Mouse (Mus musculus) colon, adult 2 months (tissue): ENCODE measurements around the gene Gm5134. TPM values are rescaled to one million over a fixed set of nuclear protein-coding genes. Genes with fewer than 3 reads are reported as not detected.

ENCODE experiments used
- polyA plus RNA-seq: library from polyadenylated mRNA; depleted of rRNA; stranded (reverse); fragments of >200 nt; gene quantifications from 2 replicates; pipeline ENCODE4 v1.2.3, GENCODE M21; 2012; rRNA removed

Gm5134 gene
- polyA plus RNA-seq: 0.12 and 0.13 TPM in 2 replicates

DNA sequence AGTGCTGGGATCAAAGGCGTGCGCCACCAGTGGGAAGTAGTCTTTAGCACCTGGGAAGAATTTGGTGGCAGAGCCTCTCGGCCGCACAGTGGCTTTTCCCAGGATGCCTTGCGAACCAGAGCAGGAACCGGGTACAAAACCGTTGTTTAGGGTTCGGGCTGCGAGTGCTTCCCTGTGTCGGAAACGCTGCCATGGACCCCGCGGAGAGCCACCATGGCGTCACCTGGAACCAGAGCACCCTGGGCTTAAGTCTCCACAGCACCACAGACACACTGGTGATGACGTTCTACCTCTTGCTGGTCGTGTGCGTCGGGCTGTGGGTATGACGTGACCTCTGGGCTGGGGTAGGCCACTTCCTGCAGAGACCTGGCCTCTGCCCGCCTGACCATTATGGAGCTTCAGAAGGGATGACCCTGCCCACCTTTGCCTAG, at the start of gene Gm5134:
TSS of gene Gm5134 (plus strand) at position 134 of the 431 bp plus-strand sequence.

DNA sequence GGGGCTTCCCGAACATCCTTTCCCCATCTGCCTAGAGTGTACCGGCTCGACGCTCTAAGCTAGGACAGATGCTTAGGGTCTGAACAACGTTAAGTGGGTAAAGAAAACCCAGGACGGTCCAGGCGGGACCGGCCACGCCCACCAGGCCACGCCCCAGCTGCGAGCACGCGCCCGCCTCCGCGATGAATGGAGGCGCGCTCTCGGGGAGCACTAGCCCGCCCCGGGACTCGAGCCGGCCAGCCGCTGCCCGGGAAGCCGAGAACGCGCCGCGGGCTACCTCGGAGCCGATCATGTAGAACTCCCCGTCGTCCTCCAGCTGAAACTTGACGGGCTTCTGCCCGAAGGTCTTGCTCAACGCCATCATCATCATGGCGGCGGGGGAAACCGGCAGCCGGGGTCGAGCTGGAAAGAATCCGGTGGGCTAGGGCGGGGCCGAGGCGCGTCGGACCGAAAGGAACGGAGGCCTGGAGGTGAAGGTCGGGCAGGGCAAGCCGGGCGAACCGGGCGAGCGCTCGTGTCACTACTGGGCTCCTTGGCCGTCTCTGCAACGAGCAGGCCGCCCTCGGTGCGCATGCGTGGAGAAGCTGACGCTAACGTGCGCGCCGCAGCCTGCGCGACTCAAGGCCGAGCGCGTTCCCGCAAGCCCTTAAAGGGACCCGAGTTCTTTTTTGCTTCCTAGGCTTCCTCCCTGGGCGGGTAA, 33.1 kb upstream of the Gm5134 start, which contains the start of gene Smarcb1:
TSS of gene Smarcb1 (minus strand) at position 592 of the 700 bp plus-strand sequence.

DNA sequence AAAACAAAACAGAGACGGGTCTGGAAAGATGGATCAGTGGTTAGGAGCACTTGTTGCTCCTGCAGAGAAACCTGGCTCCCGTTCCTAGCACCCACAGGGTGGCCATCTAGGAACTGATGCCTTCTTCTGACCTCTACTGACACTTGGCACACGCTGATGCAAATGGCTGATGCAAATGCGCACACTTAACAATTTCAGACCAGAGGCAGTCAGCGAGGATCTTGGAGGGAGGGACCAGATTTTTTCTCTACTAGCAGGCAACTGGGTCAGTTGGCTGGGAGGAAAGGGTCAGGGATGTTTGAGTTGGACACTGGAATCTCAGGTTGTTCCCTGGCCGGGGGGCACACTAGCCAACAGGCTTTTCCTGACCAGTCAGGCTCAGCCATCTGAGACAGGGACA, 21.4 kb upstream of the Gm5134 start, which contains the start of gene Chchd10:
TSS of gene Chchd10 (plus strand) at position 240 of the 400 bp plus-strand sequence.

DNA sequence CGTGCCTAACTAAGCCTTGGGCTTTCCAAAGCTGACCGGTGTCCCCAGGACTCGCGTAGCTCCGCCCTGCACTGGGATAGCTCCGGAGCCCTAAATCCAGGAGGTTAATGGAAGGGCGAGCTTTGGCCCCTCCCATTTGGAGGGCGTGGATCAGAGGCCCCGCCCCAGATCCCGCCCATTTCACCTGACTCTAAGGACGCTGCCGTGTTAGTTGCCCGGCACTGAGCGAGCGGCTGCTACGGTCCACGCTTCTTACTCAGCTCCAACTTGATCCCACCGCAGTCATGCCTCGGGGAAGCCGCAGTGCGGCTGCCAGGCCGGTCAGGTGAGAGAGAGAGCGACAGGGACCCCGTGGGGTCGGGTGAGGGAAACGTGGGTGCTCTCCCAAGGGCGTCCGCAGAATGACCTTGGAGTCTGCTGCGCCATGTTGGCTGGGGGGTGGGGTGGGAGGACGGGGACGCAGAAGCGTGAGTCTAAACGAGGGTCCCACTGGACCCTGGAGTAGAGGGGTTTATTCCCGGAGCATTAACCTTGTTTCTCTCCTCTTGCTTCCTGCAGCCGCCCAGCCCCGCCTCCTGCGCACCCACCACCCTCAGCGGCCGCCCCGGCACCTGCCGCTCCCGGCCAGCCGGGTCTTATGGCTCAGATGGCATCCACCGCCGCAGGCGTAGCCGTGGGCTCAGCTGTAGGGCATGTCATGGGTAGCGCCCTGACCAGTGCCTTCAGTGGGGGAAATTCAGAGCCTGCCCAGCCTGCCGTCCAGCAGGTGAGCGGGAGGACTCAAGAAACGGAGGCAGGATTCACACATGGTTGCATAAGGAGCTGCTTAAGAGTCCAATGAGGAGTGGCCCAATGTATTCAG, 18.4 kb upstream of the Gm5134 start, which contains the start of gene Mmp11:
TSS of gene Mmp11 (minus strand) at position 817 of the 862 bp plus-strand sequence.

DNA sequence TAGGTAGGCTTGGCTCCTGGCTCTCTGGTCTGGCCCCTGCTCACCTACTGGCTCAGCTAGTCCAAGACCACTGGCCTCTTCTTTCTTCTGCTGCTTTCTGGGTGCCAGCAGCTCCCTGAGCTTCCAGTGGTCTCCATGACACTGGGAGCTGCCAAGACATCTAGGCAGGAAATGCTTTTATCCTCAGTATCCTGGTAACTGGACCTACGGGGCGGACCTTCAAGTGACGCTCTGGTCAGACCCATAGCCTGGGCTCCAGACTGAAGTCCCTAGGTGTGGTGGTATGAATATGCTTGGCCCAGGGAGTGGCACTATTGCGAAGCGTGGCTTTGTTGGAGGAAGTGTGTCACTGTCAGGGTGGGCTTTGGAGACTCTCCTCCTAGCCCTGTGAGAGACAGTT, 13.8 kb upstream of the Gm5134 start, which contains the start of gene Gm867:
TSS of gene Gm867 (minus strand) at position 153 of the 400 bp plus-strand sequence.

DNA sequence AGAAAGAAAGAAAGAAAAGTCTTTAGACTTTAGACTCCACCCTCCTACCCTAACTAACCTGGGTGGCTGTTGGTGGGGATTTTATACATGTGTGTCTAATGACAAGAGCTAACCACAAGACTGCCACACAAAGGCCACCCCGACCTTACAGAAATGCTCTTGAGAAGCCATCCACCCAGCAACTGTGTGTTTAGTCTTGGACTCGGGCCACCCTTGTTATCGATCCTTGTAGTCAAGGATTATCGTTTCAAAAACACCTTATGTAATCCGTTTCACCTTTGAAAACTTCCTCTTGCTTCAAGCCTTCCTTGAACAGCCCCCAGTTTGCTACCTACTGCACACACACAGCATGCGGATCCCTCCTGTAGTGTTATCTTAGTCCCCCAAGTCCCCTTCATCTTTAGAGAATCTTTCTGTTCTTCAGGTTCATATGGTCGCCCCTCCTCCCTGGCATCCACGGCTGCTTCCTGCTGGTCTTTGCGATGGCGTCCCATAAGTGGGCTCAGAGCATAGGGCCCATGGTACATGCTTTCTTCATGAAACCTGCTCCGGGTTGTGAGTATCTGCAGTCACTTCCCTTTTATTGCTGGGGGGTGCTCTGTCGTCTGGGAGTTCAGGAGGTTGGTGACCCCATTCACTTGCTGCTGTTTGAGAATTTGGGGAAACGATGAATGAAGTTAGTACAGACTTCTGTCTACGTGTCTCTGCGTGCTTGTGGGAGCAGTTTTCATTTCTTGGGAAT, 11.4 kb upstream of the Gm5134 start, which contains the start of gene Vpreb3:
TSS of gene Vpreb3 (plus strand) at position 322 of the 742 bp plus-strand sequence.

DNA sequence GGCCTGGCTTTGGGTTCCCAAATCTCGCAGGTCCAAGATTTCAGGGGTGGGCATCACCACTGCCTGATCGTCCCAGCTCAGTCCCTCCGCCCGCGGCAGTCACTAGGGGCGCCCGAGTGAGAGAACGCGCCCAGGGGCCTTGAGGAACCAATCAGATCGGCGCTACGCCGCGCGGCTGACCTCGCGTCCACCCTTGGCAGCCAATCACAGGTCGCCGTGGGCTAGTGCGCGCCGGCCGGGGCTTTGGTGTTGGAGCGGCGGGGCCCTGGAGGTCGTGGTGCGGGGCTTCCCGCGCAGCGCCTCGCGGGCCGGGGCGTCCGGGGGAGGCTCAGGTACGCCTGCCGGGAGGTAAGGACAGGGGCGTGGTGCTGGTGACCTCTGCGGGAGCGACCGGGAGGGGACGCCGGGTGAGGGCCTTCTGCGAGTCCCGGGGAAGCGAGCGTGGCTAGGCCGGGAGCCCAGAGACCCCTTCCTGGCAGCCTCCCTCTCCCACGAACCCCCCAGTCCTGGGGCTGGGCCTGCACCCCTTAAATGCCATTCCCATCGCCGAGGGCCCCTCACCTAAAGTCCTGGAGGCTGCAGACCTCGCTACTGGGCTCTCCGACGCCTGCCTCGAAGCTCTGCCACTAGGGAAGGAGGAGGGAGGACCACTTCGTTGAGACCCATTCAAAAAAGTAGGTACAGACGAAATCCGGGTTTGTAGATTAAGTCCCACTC, 78.2 kb downstream of the Gm5134 start, which contains the start of gene Zfp280b:
TSS of gene Zfp280b (plus strand) at position 249 of the 717 bp plus-strand sequence.

Other genes starting within 250 kb of the Gm5134 start
- 35.2 and 40.9 TPM in 2 replicates for gene Cabin1, start 190.2 kb upstream of the Gm5134 start, polyA plus RNA-seq
- 91.9 and 107 TPM in 2 replicates for gene Ddt, start 181.1 kb upstream of the Gm5134 start, polyA plus RNA-seq
- gene Gm20441, start 173.6 kb upstream of the Gm5134 start, polyA plus RNA-seq: 0.49 TPM in 1 of 2 replicates, not detected in the other
- gene Gstt3, start 173.1 kb upstream of the Gm5134 start, polyA plus RNA-seq: 79.4 and 82.9 TPM in 2 replicates
- gene Gstt1, start 155.9 kb upstream of the Gm5134 start, polyA plus RNA-seq: 91.1 and 94.9 TPM in 2 replicates
- 0.13 TPM in 1 of 2 replicates, not detected in the other for gene Gstt4, start 132.0 kb upstream of the Gm5134 start, polyA plus RNA-seq
- 202 and 342 TPM in 2 replicates for gene Gstt2, start 117.1 kb upstream of the Gm5134 start, polyA plus RNA-seq
- 757 and 966 TPM in 2 replicates for gene Mif, start 94.3 kb upstream of the Gm5134 start, polyA plus RNA-seq
- 42.2 and 68.7 TPM in 2 replicates for gene Derl3, start 61.1 kb upstream of the Gm5134 start, polyA plus RNA-seq
- gene Smarcb1, start 32.9 kb upstream of the Gm5134 start, polyA plus RNA-seq: 37.4 and 43.5 TPM in 2 replicates
- 907 and 1,047 TPM in 2 replicates for gene Chchd10, start 21.4 kb upstream of the Gm5134 start, polyA plus RNA-seq
- 18.7 and 22.4 TPM in 2 replicates for gene Mmp11, start 18.0 kb upstream of the Gm5134 start, polyA plus RNA-seq
- not detected in 2 replicates for gene Gm867, start 13.8 kb upstream of the Gm5134 start, polyA plus RNA-seq
- gene Vpreb3, start 11.5 kb upstream of the Gm5134 start, polyA plus RNA-seq: 8.1 and 9.0 TPM in 2 replicates
- gene Zfp280b, start 78.1 kb downstream of the Gm5134 start, polyA plus RNA-seq: 5.3 and 5.5 TPM in 2 replicates
- gene Slc5a4b, start 156.4 kb downstream of the Gm5134 start, polyA plus RNA-seq: not detected in 2 replicates
- not detected in 2 replicates for gene Slc5a4a, start 192.9 kb downstream of the Gm5134 start, polyA plus RNA-seq